Mouse (Mus musculus) monocyte, adult 59 days (primary cell): ENCODE data around the gene Olfr202. TPM values are rescaled to one million over a fixed set of nuclear protein-coding genes. Genes with fewer than 3 reads are reported as not detected.

Experiments used
- total RNA-seq, 2 experiments: library from RNA; stranded (reverse); gene quantifications; one replicate each; pipeline ENCODE4 v1.2.4; 2023

Gene Olfr202
- not detected for total RNA-seq

GRCm38 (mm10) chr16:59286693-59287092 is at the start of gene Olfr202:
TSS of gene Olfr202 (minus strand) at chr16:59286793.

DNA sequence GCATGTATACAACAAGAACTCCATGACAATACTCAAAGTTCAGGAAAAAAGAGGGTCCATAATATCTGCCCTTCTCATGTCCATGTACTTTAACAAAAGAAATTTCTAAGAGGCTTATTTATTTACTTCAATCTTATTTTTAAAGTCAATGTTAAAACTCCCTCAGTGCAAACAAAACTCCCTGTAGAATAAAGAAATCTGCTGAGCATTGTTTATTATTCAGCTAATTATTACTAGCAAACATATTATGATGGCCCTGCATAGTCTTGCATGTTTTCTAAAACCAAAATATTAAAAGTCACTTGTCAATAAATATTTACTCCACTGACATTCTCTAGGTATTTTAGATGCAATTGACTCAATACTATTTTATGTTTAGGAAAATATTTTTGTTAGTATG is 44.4 kb upstream of the Olfr202 start, which contains the start of gene Olfr205:
Gene Olfr205, minus strand, starts transcription at position 101 of the 400 bp plus-strand sequence.

GRCm38 (mm10) chr16:59318148-59318547 is 31.6 kb upstream of the Olfr202 start, which contains the start of gene Olfr204:
TSS of gene Olfr204 (minus strand) at chr16:59318248.

GRCm38 (mm10) chr16:59298581-59298980 is 12.0 kb upstream of the Olfr202 start, which contains the start of gene Olfr203:
TSS of gene Olfr203 (plus strand) at chr16:59298881.

GRCm38 (mm10) chr16:59272532-59272931 is 14.1 kb downstream of the Olfr202 start, which contains the start of gene Olfr201:
TSS of gene Olfr201 (minus strand) at chr16:59272632.

Other genes with a start within 250 kb of the Olfr202 start
- not detected for gene Olfr187, start 247.0 kb downstream of the Olfr202 start, total RNA-seq
- not detected for gene Olfr190, start 208.8 kb downstream of the Olfr202 start, total RNA-seq
- gene Olfr191, start 197.0 kb downstream of the Olfr202 start, total RNA-seq = not detected
- not detected for gene Olfr193, start 174.9 kb downstream of the Olfr202 start, total RNA-seq
- not detected for gene Olfr194, start 165.7 kb downstream of the Olfr202 start, total RNA-seq
- gene Olfr195, start 139.7 kb downstream of the Olfr202 start, total RNA-seq = not detected
- not detected for gene Olfr196, start 116.3 kb downstream of the Olfr202 start, total RNA-seq
- not detected for gene Olfr198, start 83.3 kb downstream of the Olfr202 start, total RNA-seq
- not detected for gene Olfr199, start 67.0 kb downstream of the Olfr202 start, total RNA-seq
- gene Olfr201, start 14.2 kb downstream of the Olfr202 start, total RNA-seq = not detected
- not detected for gene Olfr203, start 12.1 kb upstream of the Olfr202 start, total RNA-seq
- gene Olfr204, start 31.5 kb upstream of the Olfr202 start, total RNA-seq = not detected
- gene Olfr205, start 44.3 kb upstream of the Olfr202 start, total RNA-seq = not detected
- not detected for gene Olfr206, start 62.5 kb upstream of the Olfr202 start, total RNA-seq
- not detected for gene Olfr209, start 77.2 kb upstream of the Olfr202 start, total RNA-seq
- not detected for gene Gabrr3, start 120.5 kb upstream of the Olfr202 start, total RNA-seq
- gene Riox2, start 185.0 kb upstream of the Olfr202 start, total RNA-seq = 10 to 100 TPM; 19.5 to 22.6 TPM